Mouse (Mus musculus) heart, embryonic 11.5 days (tissue): ENCODE measurements around the gene Cdk16. TPM values are rescaled to one million over a fixed set of nuclear protein-coding genes. Genes with fewer than 3 reads are reported as not detected.

Experiments
- ATAC-seq: fragments of 200-750 bp; cut with Nextera tagmentation; replicated peaks from 2 replicates; pipeline ENCODE4 v1.8.0; 2017; ENCODE audit warnings: moderate library complexity; ENCODE audit not compliant: insufficient number of reproducible peaks, low FRiP score, low TSS enrichment
- H3K27ac ChIP-seq: fragments of 300-500 bp; sonication (generic); 2 replicates; pipeline ENCODE4 v1.5.1; 2014; ENCODE audit warnings: mild to moderate bottlenecking, low read depth, low read length
- H3K27me3 ChIP-seq: fragments of 300-500 bp; sonication (generic); 2 replicates; pipeline ENCODE4 v1.6.1; 2014; ENCODE audit warnings: mild to moderate bottlenecking, low read length, mixed read lengths; ENCODE audit not compliant: control insufficient read depth, insufficient read depth
- H3K36me3 ChIP-seq: fragments of 300-500 bp; sonication (generic); 2 replicates; pipeline ENCODE4 v1.6.1; 2014; ENCODE audit warnings: mild to moderate bottlenecking, low read length, moderate library complexity, mixed read lengths; ENCODE audit not compliant: control insufficient read depth, insufficient read depth
- H3K4me1 ChIP-seq: fragments of 300-500 bp; sonication (generic); 2 replicates; pipeline ENCODE4 v1.6.1; 2014; ENCODE audit warnings: low read length; ENCODE audit not compliant: control insufficient read depth, insufficient read depth
- H3K4me2 ChIP-seq: fragments of 300-500 bp; sonication (generic); 2 replicates; pipeline ENCODE4 v1.6.1; 2014; ENCODE audit warnings: mild to moderate bottlenecking, moderate library complexity
- H3K4me3 ChIP-seq: fragments of 300-500 bp; sonication (generic); 2 replicates; pipeline ENCODE4 v1.5.1; 2014; ENCODE audit warnings: low read depth, low read length
- H3K9ac ChIP-seq: fragments of 300-500 bp; sonication (generic); 2 replicates; pipeline ENCODE4 v1.6.1; 2014; ENCODE audit warnings: mild to moderate bottlenecking, low read depth, low read length, moderate library complexity
- H3K9me3 ChIP-seq: fragments of 300-500 bp; sonication (generic); replicated peaks from 2 replicates; pipeline ENCODE4 v1.6.1; 2016; ENCODE audit warnings: low read length; ENCODE audit not compliant: control insufficient read depth
- WGBS: fragments of 180-500 bp; shearing (Covaris S2); extraction: QIAGEN DNeasy Blood & Tissue Kit; methylation state at CpG from one replicate; pipeline ENCODE4 v1.1.7; 2014; ENCODE audit not compliant: insufficient replicate concordance; 5-methylcytosine and 5-hydroxymethylcytosine counted together
- polyA plus RNA-seq: library from polyadenylated mRNA; unstranded; fragments of >200 nt; fragmentation: Nextera tagmentation; extraction: Ambion mirVana; gene quantifications from 2 replicates; pipeline ENCODE4 v1.2.1, GENCODE M21; 2014

Gene Cdk16
- polyA plus RNA-seq, 1 experiment from 2014 or later: 77.1 TPM

GRCm38 (mm10) chrX:20663444-20663790, 24.3 kb upstream of the Cdk16 start:
- no peaks in the 10 kb centered on the region for H3K27me3 ChIP-seq
- no peaks in the 10 kb centered on the region for H3K9me3 ChIP-seq
- H3K4me1 ChIP-seq: peaks cover 5% of the 10 kb centered on the region; the same call in 1 of the 2 replicates
- WGBS: 18% methylated on average over 9 of the region's 9 CpGs
- H3K4me3 ChIP-seq: peak overlapping the region; percentile 72
- H3K27ac ChIP-seq: 0 out of 2 replicates have a peak overlapping the region, but pooled peaks have one; percentile 82
- H3K9ac ChIP-seq: peak overlapping the region; percentile 86
- ATAC-seq: no peak
- H3K36me3 ChIP-seq: peaks cover 1% of the 10 kb centered on the region; the same call in 1 of the 2 replicates
- peak overlapping the region; percentile 64 for H3K4me2 ChIP-seq

GRCm38 (mm10) chrX:20688068-20688547, 354 bp downstream of the Cdk16 start:
- Histone ChIP-seq H3K9ac (peak overlapping the region; percentile 87), H3K4me3 (peak overlapping the region; percentile 67), H3K27me3 (no peaks in the 10 kb centered on the region), H3K4me1 (no peaks in the 10 kb centered on the region), H3K36me3 (peaks cover 2% of the 10 kb centered on the region; the same call in 1 of the 2 replicates), H3K9me3 (no peaks in the 10 kb centered on the region), H3K27ac (peak overlapping the region; percentile 97), H3K4me2 (peak overlapping the region; percentile 74)
- peak; percentile 89 for ATAC-seq
- 13% methylated on average over 32 of the region's 33 CpGs for WGBS

- H3K4me1 ChIP-seq: no peaks in the 10 kb centered on the region
- no peaks in the 10 kb centered on the region for H3K9me3 ChIP-seq
- 0 out of 2 replicates have a peak, but pooled peaks cover 3% of the 10 kb centered on the region for H3K36me3 ChIP-seq
- peak overlapping the region; percentile 67 for H3K4me3 ChIP-seq
- H3K4me2 ChIP-seq: peak overlapping the region; percentile 74
- peak overlapping the region; percentile 97 for H3K27ac ChIP-seq
- peak overlapping the region; percentile 87 for H3K9ac ChIP-seq
- peak; percentile 51 for ATAC-seq
- no peaks in the 10 kb centered on the region for H3K27me3 ChIP-seq
- 12% methylated on average over 23 of the region's 35 CpGs for WGBS
Observed at GRCm38 (mm10) chrX:20688615-20689014, 861 bp downstream of the Cdk16 start.

GRCm38 (mm10) chrX:20691566-20691965, 3.8 kb downstream of the Cdk16 start:
- H3K36me3 ChIP-seq: peaks cover 7% of the 10 kb centered on the region; the same call in 1 of the 2 replicates
- no peak overlapping the region for H3K27ac ChIP-seq
- H3K4me1 ChIP-seq: no peaks in the 10 kb centered on the region
- H3K27me3 ChIP-seq: no peaks in the 10 kb centered on the region
- no peak overlapping the region for H3K4me3 ChIP-seq
- H3K9me3 ChIP-seq: no peaks in the 10 kb centered on the region
- no peak for ATAC-seq
- 73% methylated on average over 3 of the region's 3 CpGs for WGBS
- H3K4me2 ChIP-seq: no peak overlapping the region
- H3K9ac ChIP-seq: no peak overlapping the region

GRCm38 (mm10) chrX:20692616-20693015, 4.9 kb downstream of the Cdk16 start:
- Histone ChIP-seq H3K9ac (no peak overlapping the region), H3K27ac (no peak overlapping the region), H3K9me3 (no peaks in the 10 kb centered on the region), H3K4me3 (no peak overlapping the region), H3K4me2 (no peak overlapping the region), H3K27me3 (no peaks in the 10 kb centered on the region), H3K4me1 (no peaks in the 10 kb centered on the region), H3K36me3 (peaks cover 7% of the 10 kb centered on the region; the same call in 1 of the 2 replicates)
- no peak for ATAC-seq
- 83% methylated on average over 1 of the region's 1 CpGs for WGBS

GRCm38 (mm10) chrX:20695842-20696241, 8.1 kb downstream of the Cdk16 start:
- H3K9ac ChIP-seq: no peak overlapping the region
- no peaks in the 10 kb centered on the region for H3K9me3 ChIP-seq
- no peak overlapping the region for H3K4me3 ChIP-seq
- no peaks in the 10 kb centered on the region for H3K4me1 ChIP-seq
- ATAC-seq: no peak
- peaks cover 14% of the 10 kb centered on the region for H3K36me3 ChIP-seq
- no peak overlapping the region for H3K27ac ChIP-seq
- H3K4me2 ChIP-seq: no peak overlapping the region
- WGBS: 72% methylated on average over 4 of the region's 4 CpGs
- no peaks in the 10 kb centered on the region for H3K27me3 ChIP-seq

GRCm38 (mm10) chrX:20703741-20704290, 16.1 kb downstream of the Cdk16 start, which contains the start of gene Usp11:
TSS of gene Usp11 (plus strand) at chrX:20703906.
- H3K4me1 ChIP-seq: no peaks in the 10 kb centered on the region
- WGBS: 10% methylated on average over 32 of the region's 32 CpGs
- peak within 1 kb of the TSS; percentile 61 for H3K4me2 ChIP-seq
- H3K36me3 ChIP-seq: peaks cover 3% of the 10 kb centered on the region; the same call in 1 of the 2 replicates
- H3K27me3 ChIP-seq: no peaks in the 10 kb centered on the region
- peak within 1 kb of the TSS; percentile 82 for H3K9ac ChIP-seq
- peak; percentile 68 for ATAC-seq
- H3K9me3 ChIP-seq: no peaks in the 10 kb centered on the region
- peak within 1 kb of the TSS; percentile 94 for H3K27ac ChIP-seq
- peak within 1 kb of the TSS; percentile 57 for H3K4me3 ChIP-seq

- Histone ChIP-seq H3K9me3 (no peaks in the 10 kb centered on the region), H3K36me3 (0 out of 2 replicates have a peak, but pooled peaks cover 2% of the 10 kb centered on the region), H3K4me2 (peak overlapping the region; percentile 61), H3K9ac (peak overlapping the region; percentile 82), H3K4me1 (no peaks in the 10 kb centered on the region), H3K4me3 (peak overlapping the region; percentile 57), H3K27ac (peak overlapping the region; percentile 94), H3K27me3 (no peaks in the 10 kb centered on the region)
- peak; percentile 95 for ATAC-seq
- 10% methylated on average over 32 of the region's 32 CpGs for WGBS
Observed at GRCm38 (mm10) chrX:20704295-20705082, 16.7 kb downstream of the Cdk16 start.
